Mouse (Mus musculus): ENCODE data around the gene Scly.

DNA sequence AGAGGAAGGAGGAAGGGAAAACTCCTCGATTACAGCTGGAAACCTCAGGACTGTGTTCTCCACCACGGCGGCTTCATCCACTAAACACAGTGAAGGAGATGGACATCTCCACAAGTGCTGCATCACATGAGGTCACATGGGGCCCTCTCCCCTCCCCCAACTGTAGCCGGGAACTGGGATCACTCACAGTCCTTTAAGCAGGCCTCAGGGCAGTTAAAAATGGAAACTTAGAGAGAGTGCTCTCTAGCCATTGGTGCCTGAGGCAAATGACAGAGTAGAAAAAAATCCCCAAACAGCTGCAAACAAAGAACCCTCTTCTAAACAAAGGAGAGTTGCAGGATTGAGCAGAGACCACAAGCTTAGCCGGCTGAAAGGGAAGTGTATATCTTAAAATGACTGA, 15.1 kb downstream of the Scly start:
- TF ChIP-seq POLR2A (IDR thresholded peaks at IDR 0.05; ENCODE audit: control insufficient read depth, extremely low read depth, insufficient read depth, low read length, poor library complexity) (no peak), CTCF (IDR thresholded peaks at IDR 0.05; ENCODE audit: borderline replicate concordance, control insufficient read depth, extremely low read depth, insufficient read depth, low read length, poor library complexity) (no peak)

Data from thymus, adult 2 months (tissue).